Mouse (Mus musculus) G1E (cell line): ENCODE measurements at regions not wholly inside any gene's neighbourhood (a gene's known extent, or its start where the extent isn't known, plus 50 kb on each side); places are given as distances from the start of the nearest gene placed in this dataset.

Experiments
- CTCF ChIP-seq: IDR thresholded peaks from 2 replicates; pipeline ENCODE4 v1.5.1; 2012; ENCODE audit warnings: low read depth, low read length, inconsistent platforms, mixed read lengths
- POLR2AphosphoS5 ChIP-seq: IDR thresholded peaks from 2 replicates; pipeline ENCODE4 v1.6.1; 2012; ENCODE audit warnings: low read depth, low read length, inconsistent platforms; ENCODE audit not compliant: insufficient replicate concordance
- TAL1 ChIP-seq: conservative IDR thresholded peaks from 2 replicates; pipeline ENCODE4 v1.6.1; 2012; ENCODE audit warnings: low read depth, low read length, inconsistent platforms, mixed read lengths

GRCm38 (mm10) chr19:23071000-23071399 lies 70.0 kb upstream of the Klf9 start:
- TF ChIP-seq TAL1, result no peak
- no peak for TF ChIP-seq CTCF
- TF ChIP-seq POLR2AphosphoS5, result no peak
